Mouse (Mus musculus) liver, embryonic 12.5 days (tissue): ENCODE measurements at regions not wholly inside any gene's neighbourhood (a gene's known extent, or its start where the extent isn't known, plus 50 kb on each side); places are given as distances from the start of the nearest gene placed in this dataset.

Source experiments
- ATAC-seq: fragments of 200-750 bp; cut with Nextera tagmentation; 2 replicates; pipeline ENCODE4 v1.8.0; 2017; ENCODE audit warnings: moderate number of reproducible peaks, mild to moderate bottlenecking, moderate library complexity
- H3K27ac ChIP-seq: fragments of 300-500 bp; sonication (generic); 2 replicates; pipeline ENCODE4 v1.5.1; 2016; ENCODE audit warnings: mild to moderate bottlenecking
- H3K27me3 ChIP-seq: fragments of 300-500 bp; sonication (generic); replicated peaks from 2 replicates; pipeline ENCODE4 v1.6.1; 2016; ENCODE audit warnings: mild to moderate bottlenecking, moderate library complexity
- H3K36me3 ChIP-seq: fragments of 300-500 bp; sonication (generic); 2 replicates; pipeline ENCODE4 v1.6.1; 2016; ENCODE audit warnings: mild to moderate bottlenecking, moderate library complexity
- H3K4me1 ChIP-seq: fragments of 300-500 bp; sonication (generic); 2 replicates; pipeline ENCODE4 v1.6.1; 2016
- H3K4me2 ChIP-seq: fragments of 300-500 bp; sonication (generic); 2 replicates; pipeline ENCODE4 v1.6.1; 2016; ENCODE audit warnings: mild to moderate bottlenecking, moderate library complexity
- H3K4me3 ChIP-seq: fragments of 300-500 bp; sonication (generic); 2 replicates; pipeline ENCODE4 v1.5.1; 2016; ENCODE audit warnings: mild to moderate bottlenecking, moderate library complexity
- H3K9ac ChIP-seq: fragments of 300-500 bp; sonication (generic); 2 replicates; pipeline ENCODE4 v1.6.1; 2016; ENCODE audit warnings: mild to moderate bottlenecking, moderate library complexity
- H3K9me3 ChIP-seq: fragments of 300-500 bp; sonication (generic); replicated peaks from 2 replicates; pipeline ENCODE4 v1.6.1; 2016; ENCODE audit warnings: mild to moderate bottlenecking, moderate library complexity
- WGBS: fragments of 180-500 bp; shearing (Covaris S2); methylation state at CpG from one replicate; pipeline ENCODE4 v1.1.7; 2016; ENCODE audit not compliant: insufficient replicate concordance; 5-methylcytosine and 5-hydroxymethylcytosine counted together

- Histone ChIP-seq H3K4me3 (no peak overlapping the region), H3K9me3 (no peaks in the 10 kb centered on the region), H3K27ac (no peak overlapping the region), H3K4me1 (peaks cover 11% of the 10 kb centered on the region; the same call in 1 of the 2 replicates), H3K27me3 (no peaks in the 10 kb centered on the region), H3K4me2 (no peak overlapping the region), H3K36me3 (no peaks in the 10 kb centered on the region), H3K9ac (no peak overlapping the region)
- 59% methylated on average over 4 of the region's 4 CpGs for WGBS
- no peak for ATAC-seq
These were observed 80.4 kb downstream of the Utp6 start for GRCm38 (mm10) chr11:79881812-79882211.

- no peaks in the 10 kb centered on the region for H3K9me3 ChIP-seq
- ATAC-seq, result no peak
- 0 out of 2 replicates have a peak, but pooled peaks cover 7% of the 10 kb centered on the region for H3K4me1 ChIP-seq
- WGBS, result 64% methylated on average over 7 of the region's 7 CpGs
- H3K27ac ChIP-seq, result no peak overlapping the region
- H3K4me2 ChIP-seq, result no peak overlapping the region
- H3K4me3 ChIP-seq, result no peak overlapping the region
- H3K9ac ChIP-seq, result no peak overlapping the region
- no peaks in the 10 kb centered on the region for H3K36me3 ChIP-seq
- no peaks in the 10 kb centered on the region for H3K27me3 ChIP-seq
These were observed 84.1 kb downstream of the Utp6 start for GRCm38 (mm10) chr11:79878091-79878490.

GRCm38 (mm10) chr11:79877184-79877745 is 84.9 kb downstream of the Utp6 start:
- Histone ChIP-seq H3K9me3 (no peaks in the 10 kb centered on the region), H3K9ac (no peak overlapping the region), H3K4me1 (0 out of 2 replicates have a peak, but pooled peaks cover 7% of the 10 kb centered on the region), H3K4me2 (no peak overlapping the region), H3K4me3 (no peak overlapping the region), H3K27me3 (no peaks in the 10 kb centered on the region), H3K27ac (no peak overlapping the region), H3K36me3 (no peaks in the 10 kb centered on the region)
- ATAC-seq, result no peak
- 36% methylated on average over 3 of the region's 3 CpGs for WGBS

- no peak for ATAC-seq
- Histone ChIP-seq H3K27ac (no peak overlapping the region), H3K4me2 (no peak overlapping the region), H3K36me3 (no peaks in the 10 kb centered on the region), H3K9ac (no peak overlapping the region), H3K9me3 (no peaks in the 10 kb centered on the region), H3K4me1 (peaks cover 9% of the 10 kb centered on the region), H3K27me3 (peaks cover 15% of the 10 kb centered on the region), H3K4me3 (no peak overlapping the region)
- WGBS, result 74% methylated on average over 10 of the region's 10 CpGs
These were observed 90.2 kb downstream of the Utp6 start for GRCm38 (mm10) chr11:79871783-79872628.

- Histone ChIP-seq H3K4me1 (peaks cover 9% of the 10 kb centered on the region), H3K4me2 (no peak overlapping the region), H3K9me3 (no peaks in the 10 kb centered on the region), H3K27ac (no peak overlapping the region), H3K9ac (no peak overlapping the region), H3K36me3 (no peaks in the 10 kb centered on the region), H3K27me3 (peaks cover 25% of the 10 kb centered on the region), H3K4me3 (no peak overlapping the region)
- WGBS, result 10% methylated on average over 5 of the region's 5 CpGs
- ATAC-seq, result no peak
These were observed 92.0 kb downstream of the Utp6 start for GRCm38 (mm10) chr11:79870189-79870588.

- Histone ChIP-seq H3K9ac (no peak overlapping the region), H3K4me1 (peaks cover 9% of the 10 kb centered on the region), H3K27ac (no peak overlapping the region), H3K36me3 (no peaks in the 10 kb centered on the region), H3K4me2 (no peak overlapping the region), H3K27me3 (peaks cover 32% of the 10 kb centered on the region), H3K4me3 (no peak overlapping the region), H3K9me3 (no peaks in the 10 kb centered on the region)
- 61% methylated on average over 5 of the region's 5 CpGs for WGBS
- ATAC-seq, result no peak
These were observed 93.2 kb downstream of the Utp6 start for GRCm38 (mm10) chr11:79869009-79869408.

- H3K27ac ChIP-seq, result no peak overlapping the region
- no peak overlapping the region for H3K4me2 ChIP-seq
- 40% methylated on average over 5 of the region's 5 CpGs for WGBS
- no peaks in the 10 kb centered on the region for H3K4me1 ChIP-seq
- ATAC-seq, result no peak
- H3K9ac ChIP-seq, result no peak overlapping the region
- no peaks in the 10 kb centered on the region for H3K36me3 ChIP-seq
- H3K4me3 ChIP-seq, result no peak overlapping the region
- H3K27me3 ChIP-seq, result peaks cover 64% of the 10 kb centered on the region
- H3K9me3 ChIP-seq, result no peaks in the 10 kb centered on the region
These were observed 97.4 kb downstream of the Utp6 start for GRCm38 (mm10) chr11:79864836-79865235.

GRCm38 (mm10) chr11:79863487-79864175 is 98.6 kb downstream of the Utp6 start:
- Histone ChIP-seq H3K36me3 (no peaks in the 10 kb centered on the region), H3K9ac (no peak overlapping the region), H3K27me3 (peaks cover 67% of the 10 kb centered on the region), H3K9me3 (no peaks in the 10 kb centered on the region), H3K4me1 (no peaks in the 10 kb centered on the region), H3K27ac (no peak overlapping the region), H3K4me2 (no peak overlapping the region), H3K4me3 (no peak overlapping the region)
- 80% methylated on average over 14 of the region's 14 CpGs for WGBS
- ATAC-seq, result no peak

GRCm38 (mm10) chr11:79860611-79861067 is 101.6 kb downstream of the Utp6 start:
- Histone ChIP-seq H3K9me3 (no peaks in the 10 kb centered on the region), H3K4me3 (no peak overlapping the region), H3K4me1 (no peaks in the 10 kb centered on the region), H3K9ac (no peak overlapping the region), H3K4me2 (no peak overlapping the region), H3K27me3 (peaks cover 62% of the 10 kb centered on the region), H3K27ac (no peak overlapping the region), H3K36me3 (no peaks in the 10 kb centered on the region)
- 37% methylated on average over 12 of the region's 12 CpGs for WGBS
- no peak for ATAC-seq

GRCm38 (mm10) chr11:79856376-79856775 is 105.8 kb downstream of the Utp6 start:
- H3K9ac ChIP-seq, result no peak overlapping the region
- no peak overlapping the region for H3K4me2 ChIP-seq
- no peaks in the 10 kb centered on the region for H3K9me3 ChIP-seq
- WGBS, result 74% methylated on average over 5 of the region's 5 CpGs
- no peak overlapping the region for H3K4me3 ChIP-seq
- H3K4me1 ChIP-seq, result no peaks in the 10 kb centered on the region
- no peaks in the 10 kb centered on the region for H3K36me3 ChIP-seq
- H3K27me3 ChIP-seq, result peaks cover 35% of the 10 kb centered on the region
- no peak overlapping the region for H3K27ac ChIP-seq
- no peak for ATAC-seq

- H3K27me3 ChIP-seq, result peaks cover 8% of the 10 kb centered on the region
- no peaks in the 10 kb centered on the region for H3K9me3 ChIP-seq
- H3K4me1 ChIP-seq, result no peaks in the 10 kb centered on the region
- ATAC-seq, result no peak
- no peak overlapping the region for H3K27ac ChIP-seq
- H3K36me3 ChIP-seq, result no peaks in the 10 kb centered on the region
- H3K4me2 ChIP-seq, result no peak overlapping the region
- 88% methylated on average over 3 of the region's 3 CpGs for WGBS
- H3K9ac ChIP-seq, result no peak overlapping the region
- H3K4me3 ChIP-seq, result no peak overlapping the region
These were observed 112.6 kb downstream of the Utp6 start for GRCm38 (mm10) chr11:79849545-79849944.

- H3K36me3 ChIP-seq, result no peaks in the 10 kb centered on the region
- WGBS, result 59% methylated on average over 4 of the region's 4 CpGs
- H3K4me2 ChIP-seq, result no peak overlapping the region
- no peaks in the 10 kb centered on the region for H3K4me1 ChIP-seq
- no peak overlapping the region for H3K9ac ChIP-seq
- no peak overlapping the region for H3K4me3 ChIP-seq
- no peaks in the 10 kb centered on the region for H3K9me3 ChIP-seq
- peaks cover 40% of the 10 kb centered on the region for H3K27me3 ChIP-seq
- H3K27ac ChIP-seq, result no peak overlapping the region
- no peak for ATAC-seq
These were observed 117.8 kb downstream of the Utp6 start for GRCm38 (mm10) chr11:79844436-79844835.
